Mouse (Mus musculus) liver, postnatal 0 days (tissue): ENCODE results near the gene Suox.

Source experiments
- CTCF ChIP-seq: sonication (generic); IDR thresholded peaks from 2 replicates; pipeline ENCODE4 v1.5.1; 2016; ENCODE audit warnings: antibody characterized with exemption, low read depth
- EP300 ChIP-seq: IDR thresholded peaks from 2 replicates; pipeline ENCODE4 v1.6.1; 2016; ENCODE audit warnings: antibody characterized with exemption, low read depth, mild to moderate bottlenecking

DNA sequence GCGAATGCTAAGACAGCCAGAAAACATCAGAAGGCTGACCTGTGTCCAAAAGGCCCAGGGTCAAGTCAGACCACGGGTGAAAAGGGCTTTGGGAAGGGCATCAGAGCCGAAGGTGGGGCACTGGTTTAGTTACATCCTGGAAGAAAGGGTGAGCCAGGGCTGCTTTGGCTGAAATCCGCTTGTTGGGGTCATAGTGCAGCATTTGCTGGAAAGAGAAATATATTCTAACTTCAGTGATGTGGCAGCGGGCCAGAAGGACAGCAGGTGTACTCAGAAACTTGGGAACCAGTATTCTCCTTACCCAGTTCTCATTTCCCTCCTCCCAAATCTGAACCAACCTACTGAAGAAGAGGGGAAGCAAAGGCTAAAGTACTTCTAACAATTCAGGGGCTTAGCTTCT, 25.1 kb upstream of the Suox start:
- no peak for TF ChIP-seq CTCF
- TF ChIP-seq EP300: no peak
